Mouse (Mus musculus) common myeloid progenitor, adult 5-6 weeks (primary cell): ENCODE measurements around the gene Prss23. TPM values are rescaled to one million over a fixed set of nuclear protein-coding genes. Genes with fewer than 3 reads are reported as not detected.

Source experiments
- ATAC-seq: replicated peaks from 2 replicates; pipeline ENCODE4 v1.8.0; 2016; ENCODE audit warnings: low read depth, mild to moderate bottlenecking, moderate TSS enrichment, inconsistent platforms; ENCODE audit not compliant: poor library complexity, severe bottlenecking
- total RNA-seq: library from RNA; stranded (forward); fragments of 200-1000, 187-1606 nt; gene quantifications from 2 replicates; pipeline ENCODE4 v1.2.3, GENCODE M21; 2017

Prss23 gene
- total RNA-seq, 1 experiment from 2014 or later = not detected

DNA sequence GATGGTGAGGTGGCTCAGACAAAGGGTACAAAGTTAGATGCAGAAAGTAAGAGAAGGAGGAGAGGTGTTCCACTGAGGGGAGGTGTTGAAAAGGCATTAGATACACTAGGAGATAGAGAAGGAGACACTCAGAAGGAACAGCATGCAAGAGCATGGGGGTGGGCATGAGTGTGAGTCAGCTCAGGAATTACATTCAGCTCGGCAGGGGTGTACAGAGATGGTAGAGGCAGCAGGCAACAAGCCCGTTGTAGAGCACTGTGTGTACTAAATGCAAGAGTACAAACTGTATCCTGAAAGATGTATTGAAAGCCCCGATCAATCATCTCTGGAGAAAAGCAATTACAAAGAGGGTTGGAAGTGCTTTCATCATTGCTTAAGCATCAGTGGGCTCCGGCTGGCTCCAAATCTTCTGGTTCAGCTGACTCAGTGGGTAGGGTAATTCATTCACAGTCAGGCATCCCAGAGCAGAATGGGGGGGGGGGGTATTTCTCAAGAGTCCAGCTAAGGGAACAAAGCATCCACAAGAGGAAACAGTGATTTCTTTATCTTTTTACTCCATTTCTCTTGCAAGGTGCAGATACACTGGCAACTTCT is 15.0 kb downstream of the Prss23 start:
- ATAC-seq = no peak

DNA sequence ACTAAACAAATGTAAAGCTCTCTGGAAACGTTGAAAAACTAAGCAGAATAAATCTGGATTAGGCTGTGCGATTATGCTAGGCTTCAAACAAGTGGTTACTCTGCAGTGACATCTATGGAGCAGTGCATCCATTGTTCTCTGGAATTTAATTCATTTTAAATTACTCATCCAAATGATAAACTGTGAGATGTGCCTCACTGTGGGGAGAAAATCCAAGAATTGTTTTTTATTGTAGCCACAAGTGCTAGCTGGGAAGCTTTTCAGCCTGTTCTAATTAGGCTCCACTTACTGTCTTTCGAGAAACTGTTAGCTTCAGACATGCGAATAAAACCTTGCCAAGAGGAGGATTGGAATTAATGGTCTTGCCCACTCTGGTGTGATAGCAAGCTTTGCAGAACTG is 18.3 kb downstream of the Prss23 start:
- no peak for ATAC-seq

DNA sequence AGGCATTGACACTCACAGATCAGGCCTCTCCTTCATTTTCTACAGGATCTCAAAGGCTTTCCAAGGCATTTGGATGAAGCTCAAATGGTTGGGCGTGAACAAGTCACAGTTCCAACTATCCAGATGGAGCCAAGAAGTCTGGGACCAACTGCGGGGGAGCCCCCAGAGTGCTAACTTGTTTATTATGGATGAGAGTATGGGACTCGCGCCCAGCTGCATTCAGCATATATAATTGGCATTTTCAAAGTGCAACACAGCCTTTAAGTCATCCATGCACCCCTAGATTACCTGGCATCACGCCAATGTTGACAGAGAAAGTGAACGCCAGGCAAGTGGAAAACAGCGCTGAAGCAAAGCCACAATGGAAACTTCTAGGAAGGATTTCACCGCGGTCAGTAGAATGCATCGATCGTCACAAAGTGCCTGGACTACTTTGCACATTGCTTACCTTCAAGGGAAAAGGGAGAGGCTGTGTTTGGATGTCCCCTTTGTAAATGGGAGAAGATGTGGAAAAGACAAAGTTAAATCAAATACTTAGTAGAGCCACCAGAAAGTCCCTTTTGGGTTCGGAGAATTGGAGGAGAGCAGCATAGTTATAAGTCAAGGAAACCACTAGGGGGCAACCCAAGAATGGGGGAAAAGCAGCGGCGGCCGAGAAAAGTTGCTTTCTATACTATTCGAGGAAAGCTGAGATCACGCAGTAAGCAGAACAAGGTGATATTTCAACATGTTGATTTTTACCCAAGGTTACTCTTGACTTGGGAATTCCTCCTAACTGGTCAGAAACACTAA is 27.3 kb downstream of the Prss23 start:
- peak; percentile 87 for ATAC-seq

DNA sequence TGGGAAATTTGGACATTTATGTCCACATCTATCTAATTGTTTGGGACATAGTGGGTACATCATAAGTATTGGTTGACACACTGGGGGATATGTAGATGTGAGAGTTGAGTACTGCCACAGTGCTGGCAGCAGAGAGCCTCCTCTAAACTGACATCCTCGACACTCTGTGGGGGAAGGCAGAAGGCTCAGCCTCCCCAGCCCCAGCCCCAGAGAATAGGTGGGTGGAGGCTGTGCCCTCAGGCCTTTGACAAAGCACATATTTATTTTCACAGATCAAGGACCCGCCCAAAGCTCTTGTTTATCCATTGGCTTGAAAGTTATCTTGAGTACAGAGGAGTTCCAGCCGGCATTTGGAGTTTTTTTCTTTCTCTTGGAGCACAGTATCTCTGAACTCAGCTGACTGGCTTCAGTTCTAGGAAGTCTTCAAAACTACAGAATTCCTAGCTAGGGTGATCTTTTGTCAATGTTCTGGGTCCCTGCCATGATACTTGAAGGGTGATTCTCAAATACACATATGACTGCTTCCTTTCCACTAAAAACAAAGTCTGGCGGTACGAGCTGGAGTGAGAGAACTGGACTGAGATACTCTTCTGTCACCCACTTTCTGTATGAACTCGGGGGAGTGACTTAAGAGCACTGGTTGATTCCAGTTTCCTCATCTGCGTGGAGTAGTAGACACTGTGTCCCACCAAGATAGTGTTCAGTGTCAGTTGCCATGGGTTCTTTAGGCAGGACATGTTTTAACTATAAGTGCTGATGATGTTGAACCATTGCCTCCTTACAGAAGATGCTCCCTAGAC is 43.0 kb downstream of the Prss23 start:
- no peak for ATAC-seq

DNA sequence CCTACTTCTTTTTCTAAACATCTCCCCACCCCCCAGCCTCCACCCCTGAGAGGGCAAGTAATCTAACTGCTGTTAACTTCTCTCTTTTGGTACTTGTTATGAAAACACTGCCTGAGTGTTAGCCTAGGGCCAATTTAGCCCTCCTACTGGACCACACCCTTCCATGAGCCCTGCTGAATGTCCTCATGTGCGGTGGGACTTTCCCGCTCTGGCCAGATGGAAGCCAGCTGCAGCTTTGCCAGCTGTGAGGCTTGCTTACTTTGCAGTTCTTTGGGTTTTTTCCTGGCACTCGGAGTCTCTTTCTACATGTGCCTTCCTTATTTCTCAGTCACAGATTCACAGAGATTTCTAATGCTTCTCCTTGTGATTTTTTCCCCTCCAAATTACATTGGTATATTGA is 45.3 kb downstream of the Prss23 start:
- no peak for ATAC-seq

DNA sequence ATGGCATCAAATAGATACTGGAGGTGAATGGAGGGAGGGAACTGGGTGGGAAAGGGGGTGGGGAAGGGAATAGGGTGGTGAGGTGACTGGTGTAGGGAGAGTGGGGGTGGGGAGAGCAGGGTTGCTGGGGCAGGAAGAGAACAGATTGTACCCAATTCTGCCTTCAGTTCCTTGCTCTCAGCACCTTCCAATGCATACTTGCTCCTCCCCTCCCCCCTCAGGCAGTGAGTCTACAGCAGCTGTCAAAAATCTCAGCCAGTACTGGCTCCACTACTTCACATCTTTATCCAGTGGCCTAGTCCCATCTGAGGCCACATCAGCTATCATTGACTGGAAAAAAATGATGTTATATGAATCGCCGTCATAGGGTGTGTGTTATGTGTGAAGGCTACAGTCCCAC is 48.5 kb downstream of the Prss23 start:
- ATAC-seq = no peak

DNA sequence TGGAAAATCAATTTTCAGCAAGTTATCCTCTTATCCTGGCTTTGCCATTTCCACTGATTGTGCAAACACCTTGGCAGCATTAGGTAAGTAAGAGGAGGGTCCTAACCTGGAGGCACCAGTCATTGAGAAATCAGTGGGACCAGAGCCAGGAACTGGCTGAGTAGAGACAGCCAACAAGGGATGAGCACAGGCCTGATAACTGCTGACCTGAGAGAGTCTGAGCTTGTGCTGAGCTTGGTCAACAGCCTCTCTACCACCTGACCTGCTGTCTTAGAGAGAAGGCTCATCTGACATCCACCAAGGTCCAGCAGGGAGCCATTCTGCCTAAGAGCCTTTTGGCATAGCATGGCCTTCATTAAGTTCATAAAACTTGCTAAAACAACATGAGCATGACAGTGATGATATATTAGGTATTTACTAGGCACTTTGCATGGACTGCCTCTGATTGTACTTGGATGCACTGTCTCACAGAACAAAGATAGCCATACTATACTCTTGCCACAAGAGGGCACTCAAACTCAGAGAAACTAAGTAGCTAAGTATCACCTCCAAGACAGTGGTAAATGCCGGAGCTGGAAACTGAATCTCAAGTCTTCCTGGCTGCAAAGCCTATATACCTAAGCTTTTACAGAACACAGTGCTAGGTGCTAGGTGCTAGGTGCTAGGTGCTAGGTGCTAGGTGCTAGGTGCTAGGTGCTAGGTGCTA is 49.5 kb downstream of the Prss23 start:
- peak; percentile 91 for ATAC-seq

DNA sequence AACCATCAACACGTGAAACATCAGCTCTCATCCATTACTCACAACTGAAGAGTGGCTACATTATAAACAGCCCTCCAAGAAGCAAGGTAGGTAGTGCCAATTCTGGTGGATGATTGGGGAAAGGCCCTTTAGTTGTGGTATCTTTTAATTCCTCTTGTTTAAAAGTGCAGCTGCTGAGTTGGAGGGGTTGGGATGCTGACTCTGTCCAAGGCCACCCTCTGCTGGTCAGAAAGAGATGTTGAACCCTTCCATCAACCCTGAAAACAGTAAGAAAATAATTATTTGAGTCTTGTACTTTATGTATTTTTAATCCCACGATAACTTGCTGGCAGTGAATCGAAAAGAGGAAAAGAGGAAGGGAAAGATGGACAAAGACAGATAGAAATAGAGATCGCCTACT is 53.5 kb downstream of the Prss23 start:
- ATAC-seq = peak; percentile 64

DNA sequence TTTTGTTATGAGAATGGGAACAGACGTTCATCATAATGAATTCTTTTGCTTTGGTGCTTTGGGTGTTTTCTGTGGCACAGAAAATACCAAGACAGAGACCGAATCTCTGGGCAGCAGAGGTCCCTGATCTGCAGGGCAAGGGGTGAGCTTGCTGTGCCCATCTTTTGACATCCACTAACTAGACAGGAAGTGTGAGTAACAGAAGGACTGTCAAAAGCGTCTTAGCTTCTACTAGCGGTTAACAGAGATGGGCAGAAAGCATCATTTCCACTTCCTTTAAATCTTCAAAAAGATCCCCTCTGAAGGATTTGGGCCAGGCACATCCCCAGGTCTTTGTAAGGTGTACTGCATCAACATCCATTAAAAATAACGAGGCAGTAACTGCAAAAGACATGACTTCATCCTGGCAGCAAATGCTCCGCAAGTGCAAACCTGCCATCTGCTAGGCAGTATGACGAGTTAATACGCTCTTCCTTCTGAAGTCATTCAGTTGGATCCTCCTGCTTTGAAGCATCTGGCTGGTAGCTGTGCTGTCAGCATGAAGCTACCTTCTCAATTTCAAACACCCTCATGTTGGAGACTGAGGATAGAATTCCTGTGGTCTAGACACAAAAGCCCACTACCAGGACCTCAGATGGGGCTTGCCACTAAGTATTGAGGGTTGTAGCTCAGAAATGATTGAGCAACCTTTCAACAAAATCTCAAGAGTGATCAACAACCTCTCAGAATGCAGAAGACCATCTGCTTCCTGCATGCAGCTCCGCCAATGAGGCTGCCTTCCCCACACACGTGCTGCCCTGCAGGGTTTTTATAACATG is 63.0 kb downstream of the Prss23 start:
- ATAC-seq = peak; percentile 71

DNA sequence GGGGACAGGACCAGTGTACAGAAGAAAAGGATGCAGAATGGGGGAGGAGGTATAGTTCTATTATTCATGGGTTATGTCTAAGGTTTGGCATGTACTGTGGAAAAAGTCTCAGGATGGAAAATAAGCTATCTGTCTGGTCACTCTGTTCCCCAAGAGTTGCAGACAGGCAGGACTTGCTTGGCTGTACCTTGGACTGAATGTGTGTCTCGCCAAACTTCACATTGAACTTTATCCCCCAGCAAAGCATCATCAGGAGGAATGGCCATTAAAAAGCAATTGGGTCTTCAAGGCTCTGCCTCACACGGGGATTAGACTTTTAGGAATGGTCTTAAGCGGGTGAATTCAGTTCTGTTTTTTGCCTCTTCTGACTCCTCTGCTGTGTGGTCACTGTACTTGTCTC is 63.7 kb downstream of the Prss23 start:
- no peak for ATAC-seq

DNA sequence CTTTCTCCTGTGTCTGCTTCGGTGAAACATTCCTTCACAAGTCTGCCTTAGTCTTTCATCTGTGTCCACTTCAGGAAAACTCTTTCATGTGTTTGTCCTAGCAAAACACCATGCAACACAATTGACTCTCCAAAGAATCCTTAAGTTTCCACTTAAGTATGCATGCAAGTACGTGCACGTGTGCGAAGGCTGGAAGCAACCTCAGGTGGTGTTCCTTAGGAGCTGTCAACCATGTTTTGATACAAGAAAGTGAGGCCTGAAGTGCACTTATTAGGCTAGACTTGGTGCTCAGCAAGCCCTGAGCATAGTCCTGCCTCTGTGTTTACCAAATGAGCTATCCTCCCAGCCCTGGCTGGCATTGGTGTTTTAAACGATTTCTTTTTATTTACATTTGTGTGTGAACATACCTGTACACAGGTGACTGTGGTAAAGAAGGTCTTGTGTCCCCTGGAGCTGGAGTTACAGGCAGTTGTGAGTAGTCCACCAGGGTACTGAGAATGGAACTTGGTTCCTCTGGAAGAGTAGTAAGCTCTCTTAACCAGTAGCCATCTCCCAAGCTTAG is 64.3 kb downstream of the Prss23 start:
- no peak for ATAC-seq

DNA sequence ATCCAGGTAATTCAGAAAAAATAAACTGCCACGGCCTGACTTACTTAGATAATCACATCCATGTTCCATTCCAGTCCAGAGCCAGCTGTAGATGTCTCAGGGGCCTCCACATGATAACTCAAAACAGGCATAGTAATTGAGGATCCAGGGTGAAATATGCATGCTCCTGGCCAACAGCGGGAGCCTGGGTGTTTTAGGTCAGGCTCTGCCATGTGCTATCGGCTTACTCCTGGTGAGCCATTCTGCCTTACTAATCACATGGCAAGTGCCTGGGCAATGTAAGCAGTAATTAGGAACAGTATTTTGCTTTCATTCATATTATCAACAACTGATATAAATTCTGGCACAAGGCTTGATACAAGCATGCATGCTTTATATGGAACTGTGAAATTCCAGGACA is 65.6 kb downstream of the Prss23 start:
- ATAC-seq = no peak

DNA sequence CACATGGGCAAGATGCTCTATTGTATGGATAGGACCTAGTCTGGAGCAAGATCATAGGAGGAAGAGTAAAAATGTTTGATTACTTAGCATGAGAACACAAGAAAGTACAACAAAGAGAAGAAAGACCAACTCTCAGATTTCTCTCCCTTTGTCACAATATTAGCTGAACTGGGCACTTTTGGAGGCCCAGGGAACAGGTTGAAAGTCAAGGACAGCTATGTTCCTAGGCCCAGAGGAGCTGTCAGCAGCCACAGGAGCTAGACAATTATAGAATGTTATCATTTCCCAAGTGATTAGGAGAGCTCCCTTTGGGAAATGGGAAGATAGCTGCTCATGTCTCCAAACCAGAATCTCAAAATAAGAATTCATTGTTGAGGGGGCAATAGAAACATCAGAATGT is 66.1 kb downstream of the Prss23 start:
- ATAC-seq = no peak

DNA sequence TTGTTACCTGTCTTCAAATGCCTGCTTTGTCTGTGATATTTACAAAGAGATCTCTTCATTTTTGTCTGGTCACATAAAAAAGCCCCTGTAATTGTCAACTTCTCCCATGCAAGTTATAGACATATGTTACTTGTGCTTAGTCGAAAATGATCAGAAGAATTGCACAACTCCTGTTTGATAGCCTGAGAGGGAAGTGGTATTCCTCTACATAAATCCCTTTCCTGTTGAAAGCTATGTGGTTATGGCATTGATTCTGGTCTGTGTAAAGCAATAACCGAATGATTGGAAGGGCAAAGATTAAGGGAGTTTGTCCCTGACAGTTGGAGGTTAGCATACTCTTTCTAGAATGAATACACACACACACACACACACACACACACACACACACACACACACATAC is 67.3 kb downstream of the Prss23 start:
- peak; percentile 70 for ATAC-seq

Other genes with a start within 250 kb of the Prss23 start
- 20.3 and 22.3 TPM in 2 replicates for gene Tmem135, start 123.0 kb downstream of the Prss23 start, total RNA-seq
- gene Fzd4, start 122.8 kb downstream of the Prss23 start, total RNA-seq = 0.50 and 0.58 TPM in 2 replicates
- not detected in 2 replicates for gene Me3, start 105.2 kb upstream of the Prss23 start, total RNA-seq